Mouse (Mus musculus) heart, embryonic 12.5 days (tissue): ENCODE results near the gene B4galt2. TPM values are rescaled to one million over a fixed set of nuclear protein-coding genes. Genes with fewer than 3 reads are reported as not detected.
A peak's percentile ranks its signal among the peaks of the same experiment; 100 is the strongest.

ENCODE experiments used
- ATAC-seq: fragments of 200-750 bp; cut with Nextera tagmentation; 2 replicates; pipeline ENCODE4 v1.8.0; 2017; ENCODE audit warnings: moderate TSS enrichment, moderate library complexity; ENCODE audit not compliant: insufficient number of reproducible peaks, low FRiP score
- H3K27ac ChIP-seq: fragments of 300-500 bp; sonication (generic); 2 replicates; pipeline ENCODE4 v1.5.1; 2016; ENCODE audit warnings: mild to moderate bottlenecking, moderate library complexity; ENCODE audit not compliant: poor library complexity, severe bottlenecking
- H3K27me3 ChIP-seq: fragments of 300-500 bp; sonication (generic); replicated peaks from 2 replicates; pipeline ENCODE4 v1.6.1; 2016; ENCODE audit warnings: mild to moderate bottlenecking, moderate library complexity
- H3K36me3 ChIP-seq: fragments of 300-500 bp; sonication (generic); 2 replicates; pipeline ENCODE4 v1.6.1; 2016; ENCODE audit warnings: mild to moderate bottlenecking, moderate library complexity
- H3K4me1 ChIP-seq: fragments of 300-500 bp; sonication (generic); replicated peaks from 2 replicates; pipeline ENCODE4 v1.6.1; 2016; ENCODE audit warnings: mild to moderate bottlenecking
- H3K4me2 ChIP-seq: fragments of 300-500 bp; sonication (generic); 2 replicates; pipeline ENCODE4 v1.6.1; 2016; ENCODE audit warnings: mild to moderate bottlenecking, moderate library complexity
- H3K4me3 ChIP-seq: fragments of 300-500 bp; sonication (generic); 2 replicates; pipeline ENCODE4 v1.5.1; 2016; ENCODE audit warnings: mild to moderate bottlenecking
- H3K9ac ChIP-seq: fragments of 300-500 bp; sonication (generic); 2 replicates; pipeline ENCODE4 v1.6.1; 2016; ENCODE audit warnings: mild to moderate bottlenecking, moderate library complexity
- H3K9me3 ChIP-seq: fragments of 300-500 bp; sonication (generic); replicated peaks from 2 replicates; pipeline ENCODE4 v1.6.1; 2016; ENCODE audit warnings: mild to moderate bottlenecking, moderate library complexity
- WGBS: fragments of 180-500 bp; shearing (Covaris S2); methylation state at CpG from one replicate; pipeline ENCODE4 v1.1.7; 2016; 5-methylcytosine and 5-hydroxymethylcytosine counted together
- polyA plus RNA-seq: library from polyadenylated mRNA; unstranded; fragments of >200 nt; fragmentation: Nextera tagmentation; extraction: Ambion mirVana; gene quantifications from 2 replicates; pipeline ENCODE4 v1.2.1, GENCODE M21; 2016

B4galt2 gene
- polyA plus RNA-seq, 1 experiment from 2014 or later = 18.3 TPM

- under 1% methylated on average over 48 of the region's 48 CpGs for WGBS
These were observed 47.0 kb downstream of the B4galt2 start for GRCm38 (mm10) chr4:117836204-117836767.

GRCm38 (mm10) chr4:117835531-117836111 is 47.7 kb downstream of the B4galt2 start:
- no peaks in the 10 kb centered on the region for H3K36me3 ChIP-seq

More at GRCm38 (mm10) chr4:117836204-117836767, 47.0 kb downstream of the B4galt2 start:
- Histone ChIP-seq H3K9ac (peak overlapping the region; percentile 88), H3K27ac (peak overlapping the region; percentile 87), H3K4me1 (peaks cover 16% of the 10 kb centered on the region), H3K9me3 (no peaks in the 10 kb centered on the region), H3K27me3 (no peaks in the 10 kb centered on the region), H3K36me3 (no peaks in the 10 kb centered on the region), H3K4me3 (peak overlapping the region; percentile 76), H3K4me2 (peak overlapping the region; percentile 89)
- ATAC-seq = peak; percentile 88

GRCm38 (mm10) chr4:117834845-117835530 is 48.3 kb downstream of the B4galt2 start:
- peak overlapping the region; percentile 87 for H3K27ac ChIP-seq
- peak; percentile 51 for ATAC-seq
- peak overlapping the region; percentile 76 for H3K4me3 ChIP-seq
- peaks cover 24% of the 10 kb centered on the region for H3K4me1 ChIP-seq
- H3K36me3 ChIP-seq = no peaks in the 10 kb centered on the region
- peak overlapping the region; percentile 88 for H3K9ac ChIP-seq
- H3K4me2 ChIP-seq = peak overlapping the region; percentile 89
- no peaks in the 10 kb centered on the region for H3K9me3 ChIP-seq
- WGBS = under 1% methylated on average over 36 of the region's 36 CpGs
- H3K27me3 ChIP-seq = no peaks in the 10 kb centered on the region

More at GRCm38 (mm10) chr4:117835531-117836111, 47.7 kb downstream of the B4galt2 start:
- H3K4me3 ChIP-seq = peak overlapping the region; percentile 76
- peak overlapping the region; percentile 88 for H3K9ac ChIP-seq
- H3K27me3 ChIP-seq = no peaks in the 10 kb centered on the region
- under 1% methylated on average over 60 of the region's 60 CpGs for WGBS
- peak overlapping the region; percentile 87 for H3K27ac ChIP-seq
- no peaks in the 10 kb centered on the region for H3K9me3 ChIP-seq
- H3K4me2 ChIP-seq = peak overlapping the region; percentile 89
- H3K4me1 ChIP-seq = peaks cover 18% of the 10 kb centered on the region
- peak; percentile 46 for ATAC-seq

- H3K27me3 ChIP-seq = no peaks in the 10 kb centered on the region
- 26% methylated on average over 3 of the region's 3 CpGs for WGBS
- H3K4me1 ChIP-seq = peaks cover 30% of the 10 kb centered on the region
- peak within 1 kb of the TSS; percentile 87 for H3K27ac ChIP-seq
- H3K36me3 ChIP-seq = no peaks in the 10 kb centered on the region
- no peak for ATAC-seq
- H3K4me3 ChIP-seq = peak within 1 kb of the TSS; percentile 76
- peak within 1 kb of the TSS; percentile 88 for H3K9ac ChIP-seq
- H3K9me3 ChIP-seq = no peaks in the 10 kb centered on the region
- H3K4me2 ChIP-seq = peak within 1 kb of the TSS; percentile 89
These were observed 48.8 kb downstream of the B4galt2 start, which contains the start of gene Slc6a9 for GRCm38 (mm10) chr4:117834457-117834844. TSS of gene Slc6a9 (plus strand) at chr4:117834506.

GRCm38 (mm10) chr4:117831920-117832691 is 51.2 kb downstream of the B4galt2 start:
- peak overlapping the region; percentile 20; the same call in 1 of the 2 replicates for H3K4me2 ChIP-seq
- H3K4me1 ChIP-seq = peaks cover 34% of the 10 kb centered on the region
- H3K9me3 ChIP-seq = no peaks in the 10 kb centered on the region
- H3K27ac ChIP-seq = peak overlapping the region; percentile 50
- no peak overlapping the region for H3K4me3 ChIP-seq
- no peak overlapping the region for H3K9ac ChIP-seq
- peak; percentile 27 for ATAC-seq
- no peaks in the 10 kb centered on the region for H3K36me3 ChIP-seq
- H3K27me3 ChIP-seq = no peaks in the 10 kb centered on the region
- WGBS = 67% methylated on average over 9 of the region's 9 CpGs

- no peak for ATAC-seq
- H3K9me3 ChIP-seq = no peaks in the 10 kb centered on the region
- WGBS = 71% methylated on average over 2 of the region's 2 CpGs
- peak overlapping the region; percentile 50 for H3K27ac ChIP-seq
- H3K4me1 ChIP-seq = peaks cover 34% of the 10 kb centered on the region
- no peak overlapping the region for H3K9ac ChIP-seq
- H3K36me3 ChIP-seq = no peaks in the 10 kb centered on the region
- H3K4me2 ChIP-seq = peak overlapping the region; percentile 20; the same call in 1 of the 2 replicates
- H3K4me3 ChIP-seq = no peak overlapping the region
- H3K27me3 ChIP-seq = no peaks in the 10 kb centered on the region
These were observed 51.8 kb downstream of the B4galt2 start for GRCm38 (mm10) chr4:117831499-117831898.

- no peaks in the 10 kb centered on the region for H3K36me3 ChIP-seq
- peaks cover 34% of the 10 kb centered on the region for H3K4me1 ChIP-seq
- no peaks in the 10 kb centered on the region for H3K27me3 ChIP-seq
- no peak overlapping the region for H3K9ac ChIP-seq
- 89% methylated on average over 9 of the region's 9 CpGs for WGBS
- peak overlapping the region; percentile 50; the same call in 1 of the 2 replicates for H3K27ac ChIP-seq
- no peak overlapping the region for H3K4me3 ChIP-seq
- ATAC-seq = no peak
- 0 out of 2 replicates have a peak overlapping the region, but pooled peaks have one; percentile 60 for H3K4me2 ChIP-seq
- H3K9me3 ChIP-seq = no peaks in the 10 kb centered on the region
These were observed 52.5 kb downstream of the B4galt2 start for GRCm38 (mm10) chr4:117830801-117831200.

- peak; percentile 90 for ATAC-seq
- Histone ChIP-seq H3K27ac (peak overlapping the region; percentile 49; the same call in 1 of the 2 replicates), H3K9ac (peak overlapping the region; percentile 29; the same call in 1 of the 2 replicates), H3K4me3 (peak overlapping the region; percentile 26), H3K36me3 (no peaks in the 10 kb centered on the region), H3K4me1 (peaks cover 34% of the 10 kb centered on the region), H3K4me2 (peak overlapping the region; percentile 60), H3K27me3 (no peaks in the 10 kb centered on the region), H3K9me3 (no peaks in the 10 kb centered on the region)
- 2% methylated on average over 5 of the region's 5 CpGs for WGBS
These were observed 53.1 kb downstream of the B4galt2 start for GRCm38 (mm10) chr4:117830124-117830551.

- H3K4me1 ChIP-seq = peaks cover 29% of the 10 kb centered on the region
- H3K27ac ChIP-seq = peak overlapping the region; percentile 49; the same call in 1 of the 2 replicates
- H3K9me3 ChIP-seq = no peaks in the 10 kb centered on the region
- H3K4me2 ChIP-seq = peak overlapping the region; percentile 60
- WGBS = 6% methylated on average over 12 of the region's 12 CpGs
- no peaks in the 10 kb centered on the region for H3K27me3 ChIP-seq
- peak overlapping the region; percentile 26 for H3K4me3 ChIP-seq
- H3K36me3 ChIP-seq = no peaks in the 10 kb centered on the region
- peak; percentile 51 for ATAC-seq
- H3K9ac ChIP-seq = peak overlapping the region; percentile 29; the same call in 1 of the 2 replicates
These were observed 53.8 kb downstream of the B4galt2 start for GRCm38 (mm10) chr4:117829260-117830123.
